Mouse (Mus musculus): ENCODE results near the gene Rapgef1.

The Rapgef1 gene

GRCm38 (mm10) chr2:29619484-29620300 lies at the start of gene Rapgef1:
TSS of gene Rapgef1 (plus strand) at chr2:29619720.
- peak; percentile 79 to 97 for DNase-seq (ENCODE audit: low spot score in 2 of 2)

GRCm38 (mm10) chr2:29571921-29572700 lies 47.4 kb upstream of the Rapgef1 start:
- no peak for DNase-seq (ENCODE audit: low spot score in 2 of 2)

DNA sequence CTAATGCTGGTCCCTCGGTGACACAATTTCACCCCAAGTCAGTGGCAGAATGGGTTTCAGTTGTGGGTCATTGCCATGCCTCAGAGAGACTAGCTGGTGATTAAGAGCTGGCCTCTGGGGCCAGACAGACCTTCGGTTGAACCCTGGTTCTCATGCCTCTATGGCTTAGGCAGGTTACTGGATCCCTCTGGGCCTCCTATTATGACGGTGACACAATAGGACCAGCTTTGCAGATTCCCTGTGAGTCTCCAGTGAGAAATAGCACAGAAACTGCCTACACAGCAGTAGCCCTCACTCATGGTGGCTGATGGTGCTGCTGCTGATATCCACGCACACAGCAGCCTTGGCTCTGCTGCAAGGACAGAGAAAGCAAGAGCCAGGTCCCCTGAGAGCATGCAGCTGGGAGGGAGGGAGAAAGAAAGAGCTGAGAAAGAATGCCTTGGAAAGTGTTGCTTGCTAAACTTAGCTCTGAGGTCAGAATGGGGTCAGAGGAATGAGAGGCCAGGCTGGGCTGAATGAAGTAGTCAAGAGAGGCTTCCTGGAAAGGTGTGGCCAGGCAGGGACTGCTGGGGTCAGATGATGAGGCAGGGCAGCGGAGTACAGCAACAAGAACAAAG lies 46.6 kb upstream of the Rapgef1 start:
- no peak for DNase-seq (ENCODE audit: low spot score in 2 of 2)

- peak in 1 of 2 experiments; percentile 23 for DNase-seq (ENCODE audit: low spot score in 2 of 2)
Measured at GRCm38 (mm10) chr2:29573591-29573990, 45.9 kb upstream of the Rapgef1 start.

DNA sequence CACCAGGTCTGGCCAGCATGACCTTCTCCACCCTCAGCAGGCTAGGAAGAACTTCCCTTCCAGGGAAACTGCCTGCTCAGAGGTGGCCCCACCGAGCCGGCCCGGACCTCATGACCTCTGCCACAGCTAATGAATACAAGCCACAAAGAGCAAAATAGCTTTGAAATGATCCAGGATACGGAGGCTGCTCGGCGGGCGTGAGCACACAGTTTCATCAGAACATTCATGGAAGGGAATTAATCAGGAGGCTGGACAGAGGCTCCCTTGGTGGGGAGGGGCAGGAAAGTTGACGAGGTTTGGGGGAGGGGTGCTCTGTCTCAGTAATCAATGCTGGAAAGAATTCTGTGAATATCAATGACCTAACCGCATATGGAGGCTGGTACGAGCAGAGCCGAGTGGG lies 45.3 kb upstream of the Rapgef1 start:
- DNase-seq (ENCODE audit: low spot score in 2 of 2) = no peak

- DNase-seq (ENCODE audit: low spot score in 2 of 2) = peak; percentile 24 to 50
Measured at GRCm38 (mm10) chr2:29582415-29582814, 37.1 kb upstream of the Rapgef1 start.

GRCm38 (mm10) chr2:29586017-29586702 lies 33.4 kb upstream of the Rapgef1 start:
- no peak for DNase-seq (ENCODE audit: low spot score in 2 of 2)

DNA sequence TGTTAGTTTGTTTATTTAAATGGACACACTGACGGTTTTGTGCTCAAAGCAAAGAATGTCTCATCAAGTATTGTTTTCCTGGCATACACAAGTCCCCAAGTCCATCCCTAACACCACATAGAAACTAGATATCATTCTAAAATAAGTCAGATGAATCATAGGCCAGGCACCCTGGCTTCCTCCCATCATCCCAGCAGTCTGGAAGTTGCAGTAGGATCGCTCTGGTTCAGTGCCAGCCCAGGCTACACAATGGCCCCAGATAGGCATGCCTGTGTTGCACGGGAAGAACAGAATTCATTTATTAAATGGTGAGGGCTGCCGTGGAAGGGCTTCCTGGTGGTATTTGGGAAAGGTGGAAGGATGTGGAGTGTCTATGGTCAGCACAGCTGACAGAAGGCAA lies 31.5 kb upstream of the Rapgef1 start:
- DNase-seq (ENCODE audit: low spot score in 2 of 2) = no peak

DNA sequence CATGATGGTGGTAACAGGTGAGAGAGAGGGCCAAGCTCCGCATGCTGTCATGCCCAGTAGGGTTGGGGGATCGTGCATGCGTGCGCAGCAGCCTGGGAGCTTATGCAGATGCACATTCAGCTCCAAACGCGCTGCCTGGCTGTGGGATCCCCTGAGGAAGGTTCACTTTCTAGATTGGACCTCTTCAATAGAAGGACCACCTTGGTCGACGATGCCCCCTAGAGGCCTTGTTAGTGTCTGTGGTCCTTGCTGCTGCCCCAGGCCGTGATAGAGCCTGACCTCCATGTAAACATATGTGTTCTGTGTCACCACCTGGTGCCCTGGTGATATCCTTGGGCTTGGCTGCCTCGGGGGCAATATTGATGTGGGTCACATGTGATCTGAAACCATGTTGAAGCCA lies 30.3 kb upstream of the Rapgef1 start:
- no peak for DNase-seq (ENCODE audit: low spot score in 2 of 2)

GRCm38 (mm10) chr2:29591626-29592025 lies 27.9 kb upstream of the Rapgef1 start:
- DNase-seq (ENCODE audit: low spot score in 2 of 2) = no peak

DNA sequence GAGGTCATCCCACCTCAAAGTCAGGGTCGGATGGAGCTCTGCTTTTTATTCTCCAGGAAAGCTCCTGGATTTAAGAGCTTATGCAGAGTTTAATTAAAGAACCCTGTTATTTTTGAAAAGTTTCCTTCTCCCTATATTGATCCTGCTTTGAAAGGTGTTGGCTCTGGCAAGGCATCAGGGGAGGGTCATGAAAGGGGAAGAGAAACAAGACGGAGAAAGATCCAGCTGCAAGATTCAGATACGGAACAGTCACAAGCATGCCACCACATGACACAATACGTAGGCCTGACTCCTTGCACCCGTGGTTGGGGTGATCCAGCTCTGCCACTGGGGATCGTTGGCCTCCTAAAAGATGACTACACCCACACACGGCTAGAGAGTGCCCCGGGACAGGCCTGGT lies 27.0 kb upstream of the Rapgef1 start:
- no peak for DNase-seq (ENCODE audit: low spot score in 2 of 2)

GRCm38 (mm10) chr2:29603930-29604329 lies 15.6 kb upstream of the Rapgef1 start:
- peak; percentile 34 to 71 for DNase-seq (ENCODE audit: low spot score in 2 of 2)

DNA sequence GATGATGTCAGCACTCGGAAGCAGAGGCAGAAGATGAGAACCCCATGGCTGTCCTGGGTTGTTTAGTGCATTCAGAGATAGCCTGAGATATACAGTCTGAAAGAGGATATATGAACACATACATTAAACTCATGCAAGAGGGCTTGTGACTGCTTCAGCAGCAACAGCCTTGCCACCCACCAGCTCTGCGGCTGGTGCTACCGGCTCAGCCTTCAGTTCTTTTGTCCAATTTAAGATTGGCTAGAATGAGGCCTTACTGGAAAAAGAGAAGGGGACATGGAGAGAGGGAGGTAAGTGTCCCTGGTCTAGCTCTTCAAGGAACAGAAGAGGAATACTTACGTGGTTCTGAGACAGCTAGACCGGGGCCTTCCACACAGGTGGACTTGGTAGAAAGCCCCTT lies 13.9 kb upstream of the Rapgef1 start:
- no peak for DNase-seq (ENCODE audit: low spot score in 2 of 2)

GRCm38 (mm10) chr2:29606460-29606859 lies 13.1 kb upstream of the Rapgef1 start:
- no peak for DNase-seq (ENCODE audit: low spot score in 2 of 2)

GRCm38 (mm10) chr2:29617341-29617740 lies 2.2 kb upstream of the Rapgef1 start:
- DNase-seq (ENCODE audit: low spot score in 2 of 2) = no peak

- DNase-seq (ENCODE audit: low spot score in 2 of 2) = no peak
Measured at GRCm38 (mm10) chr2:29618926-29619483, 515 bp upstream of the Rapgef1 start.

- DNase-seq (ENCODE audit: low spot score in 2 of 2) = no peak
Measured at GRCm38 (mm10) chr2:29620301-29620827, 844 bp downstream of the Rapgef1 start.

DNA sequence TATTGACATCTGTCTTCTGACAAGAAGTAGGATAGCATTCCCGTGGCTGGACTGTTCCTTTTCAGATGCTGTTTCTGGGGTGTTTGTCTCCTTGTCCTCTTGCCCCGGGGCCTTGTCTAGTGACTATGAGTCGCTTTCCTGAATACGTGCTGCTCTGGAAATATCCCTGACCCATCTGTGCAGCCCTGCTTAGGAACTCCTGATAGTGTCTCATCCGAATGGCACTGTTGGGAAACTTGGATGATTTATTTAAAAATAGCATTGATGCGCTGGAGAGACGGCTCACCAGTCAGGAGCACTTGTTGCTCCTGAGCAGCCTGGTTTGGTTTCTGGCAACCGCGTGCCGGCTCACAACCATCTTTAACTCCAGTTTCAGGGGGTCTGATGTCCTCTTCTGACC lies 1.6 kb downstream of the Rapgef1 start:
- DNase-seq (ENCODE audit: low spot score in 2 of 2) = no peak

GRCm38 (mm10) chr2:29621636-29622035 lies 2.1 kb downstream of the Rapgef1 start:
- no peak for DNase-seq (ENCODE audit: low spot score in 2 of 2)

DNA sequence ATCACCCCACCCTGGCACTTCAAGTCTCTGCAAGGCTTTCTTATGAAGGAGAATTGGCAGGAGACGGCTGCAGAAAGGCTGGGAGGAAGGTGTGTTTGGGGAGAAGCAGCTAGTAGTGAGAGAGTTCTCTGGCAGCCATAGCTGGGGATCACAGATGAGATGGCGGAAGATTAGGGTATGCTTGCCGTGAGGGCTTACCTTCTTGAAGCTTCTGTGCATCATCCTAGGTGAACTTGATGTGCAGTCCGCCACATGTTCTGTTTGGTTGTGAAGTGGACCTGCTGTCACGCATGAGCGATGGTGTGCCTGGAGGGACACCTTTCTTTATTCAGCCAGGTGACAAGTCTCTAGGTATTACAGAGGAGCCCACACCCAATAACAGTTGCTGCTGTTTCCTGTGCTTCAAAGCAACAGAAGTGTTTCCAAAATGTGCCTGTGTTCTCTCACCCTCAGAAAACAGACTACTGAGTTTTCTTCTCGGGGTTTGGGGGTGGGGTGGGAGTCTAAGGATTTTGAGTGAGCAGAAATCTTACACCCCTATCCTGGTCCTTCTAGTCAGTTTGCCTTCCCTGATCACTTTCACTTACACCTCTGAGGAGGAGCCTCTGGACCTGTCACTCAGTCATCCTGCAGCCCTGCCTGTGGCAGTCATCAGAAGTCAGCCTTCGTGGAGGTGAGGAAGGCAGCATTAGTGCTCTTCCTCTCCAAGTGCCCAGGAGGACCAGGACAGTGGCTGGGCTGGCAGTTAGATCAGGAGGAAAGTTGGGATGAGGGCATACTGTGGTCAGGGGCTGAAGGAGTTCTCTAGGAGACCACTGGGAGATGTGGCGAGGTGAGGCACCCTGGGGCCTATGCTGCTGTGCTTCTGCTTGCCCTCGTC lies 2.8 kb downstream of the Rapgef1 start:
- DNase-seq (ENCODE audit: low spot score in 2 of 2) = no peak
